Mouse (Mus musculus): ENCODE measurements around the gene Abcg8. TPM values are rescaled to one million over a fixed set of nuclear protein-coding genes. Genes with fewer than 3 reads are reported as not detected.

Gene Abcg8
- polyA plus RNA-seq, 1 experiment from 2014 or later: 0.22 TPM

- no peak overlapping the region for H3K9ac ChIP-seq
- ATAC-seq (ENCODE audit: low FRiP score): no peak
- H3K4me3 ChIP-seq: no peak overlapping the region
- H3K27me3 ChIP-seq: peaks cover 9% of the 10 kb centered on the region; the same call in 1 of the 2 replicates
- H3K4me1 ChIP-seq: peaks cover 19% of the 10 kb centered on the region
- no peaks in the 10 kb centered on the region for H3K9me3 ChIP-seq (replicated peaks)
- H3K4me2 ChIP-seq (replicated peaks): no peak overlapping the region
- H3K27ac ChIP-seq: no peak overlapping the region
- WGBS: 78% methylated on average over 5 of the region's 5 CpGs
- peaks cover 19% of the 10 kb centered on the region for H3K36me3 ChIP-seq
Observed at GRCm38 (mm10) chr17:84717416-84717815, 41.3 kb downstream of the Abcg8 start.

- no peak for ATAC-seq (ENCODE audit: low FRiP score)
- no peak overlapping the region for H3K27ac ChIP-seq
- H3K4me2 ChIP-seq (replicated peaks): no peak overlapping the region
- H3K9ac ChIP-seq: no peak overlapping the region
- no peak overlapping the region for H3K4me3 ChIP-seq
- H3K36me3 ChIP-seq: peaks cover 21% of the 10 kb centered on the region
- WGBS: 89% methylated on average over 3 of the region's 3 CpGs
- H3K27me3 ChIP-seq: peaks cover 9% of the 10 kb centered on the region; the same call in 1 of the 2 replicates
- no peaks in the 10 kb centered on the region for H3K9me3 ChIP-seq (replicated peaks)
- H3K4me1 ChIP-seq: peaks cover 22% of the 10 kb centered on the region
Observed at GRCm38 (mm10) chr17:84719105-84719504, 43.0 kb downstream of the Abcg8 start.

DNA sequence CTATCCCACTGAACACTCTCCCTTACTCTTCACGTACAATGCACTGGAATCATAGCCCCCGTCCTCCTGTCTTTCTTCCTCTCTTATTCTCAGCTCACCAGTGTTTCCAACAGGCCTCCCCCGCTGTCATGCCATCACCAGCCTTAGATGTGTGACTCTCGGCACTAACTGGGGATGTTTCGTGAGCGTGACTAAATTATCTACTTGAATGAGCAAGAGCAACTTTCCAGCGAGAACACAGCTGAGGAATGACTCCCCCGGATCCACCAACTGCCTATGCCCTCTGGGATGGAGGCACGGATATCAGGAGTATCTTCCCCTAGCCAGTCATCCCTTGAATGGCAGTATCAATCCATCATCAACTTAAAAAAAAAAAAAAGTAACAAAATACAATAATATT, 47.9 kb downstream of the Abcg8 start:
- no peaks in the 10 kb centered on the region for H3K9me3 ChIP-seq (replicated peaks)
- no peak overlapping the region for H3K9ac ChIP-seq
- ATAC-seq (ENCODE audit: low FRiP score): no peak
- H3K36me3 ChIP-seq: peaks cover 39% of the 10 kb centered on the region
- H3K27ac ChIP-seq: no peak overlapping the region
- 0 out of 2 replicates have a peak, but pooled peaks cover 3% of the 10 kb centered on the region for H3K4me1 ChIP-seq
- H3K4me3 ChIP-seq: no peak overlapping the region
- H3K27me3 ChIP-seq: no peaks in the 10 kb centered on the region
- H3K4me2 ChIP-seq (replicated peaks): no peak overlapping the region
- 61% methylated on average over 9 of the region's 9 CpGs for whole genome bisulfite sequencing

DNA sequence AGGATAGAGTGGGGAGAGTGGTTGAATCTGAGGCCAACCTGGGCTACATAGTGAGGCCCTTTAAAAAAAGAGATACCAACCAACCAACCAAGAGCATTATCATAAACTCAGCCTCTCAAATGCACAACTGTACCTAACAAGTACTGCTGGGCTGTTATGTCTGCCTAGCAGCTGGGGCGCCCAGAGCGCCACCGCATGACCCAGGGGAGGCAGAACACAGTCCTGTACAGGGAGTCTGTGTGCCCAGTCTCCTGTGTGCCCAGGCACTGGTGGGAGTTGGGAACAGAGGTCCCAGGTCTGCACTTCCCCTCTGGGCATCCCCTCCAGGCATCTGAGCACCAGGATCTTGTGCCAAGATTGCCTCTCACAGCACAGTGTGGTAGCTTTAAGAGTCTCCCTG, 49.1 kb downstream of the Abcg8 start:
- Histone ChIP-seq H3K36me3 (peaks cover 37% of the 10 kb centered on the region), H3K4me3 (no peak overlapping the region), H3K27me3 (no peaks in the 10 kb centered on the region), H3K9ac (no peak overlapping the region), H3K4me2 (replicated peaks) (no peak overlapping the region), H3K27ac (no peak overlapping the region), H3K4me1 (0 out of 2 replicates have a peak, but pooled peaks cover 3% of the 10 kb centered on the region), H3K9me3 (replicated peaks) (no peaks in the 10 kb centered on the region)
- 97% methylated on average over 3 of the region's 3 CpGs for WGBS
- no peak for ATAC-seq (ENCODE audit: low FRiP score)

DNA sequence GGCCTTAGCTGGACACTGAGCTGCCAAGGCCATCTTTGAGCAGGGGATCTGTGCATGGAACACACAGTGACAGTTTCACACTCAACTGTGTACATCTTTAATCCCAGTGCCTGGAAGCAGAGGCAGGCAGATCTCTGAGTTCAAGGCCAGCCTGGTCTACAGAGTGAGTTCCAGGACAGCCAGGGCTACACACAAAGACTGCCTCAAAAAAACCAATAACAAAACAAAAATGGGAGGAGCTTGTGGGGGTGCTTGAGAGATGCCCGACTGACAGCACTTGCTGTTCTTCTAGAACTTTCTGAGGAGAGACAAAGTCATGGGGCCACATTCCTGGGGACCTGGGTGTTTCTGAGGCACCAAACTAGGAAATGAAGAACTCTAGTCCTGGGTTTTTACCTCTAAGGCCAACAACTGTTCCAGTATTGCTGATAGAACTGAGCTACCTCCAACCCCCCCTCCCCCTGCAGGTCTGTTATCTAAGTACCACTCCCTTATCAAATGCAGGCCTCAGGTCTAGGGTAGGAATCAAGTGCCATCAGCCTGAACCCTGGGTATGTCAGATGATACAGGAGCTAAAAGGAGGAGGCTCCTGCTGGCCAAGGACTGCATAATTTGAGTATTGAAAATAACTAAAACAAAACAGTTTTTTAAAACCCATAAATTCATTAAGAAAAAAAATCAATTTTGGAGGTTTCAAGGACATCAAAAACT, 52.3 kb downstream of the Abcg8 start:
- Histone ChIP-seq H3K27ac (no peak overlapping the region), H3K36me3 (peaks cover 34% of the 10 kb centered on the region), H3K9ac (no peak overlapping the region), H3K4me3 (no peak overlapping the region), H3K4me1 (0 out of 2 replicates have a peak, but pooled peaks cover 3% of the 10 kb centered on the region), H3K9me3 (replicated peaks) (no peaks in the 10 kb centered on the region), H3K27me3 (no peaks in the 10 kb centered on the region), H3K4me2 (replicated peaks) (no peak overlapping the region)
- ATAC-seq (ENCODE audit: low FRiP score): no peak
- 88% methylated on average over 1 of the region's 1 CpGs for WGBS

DNA sequence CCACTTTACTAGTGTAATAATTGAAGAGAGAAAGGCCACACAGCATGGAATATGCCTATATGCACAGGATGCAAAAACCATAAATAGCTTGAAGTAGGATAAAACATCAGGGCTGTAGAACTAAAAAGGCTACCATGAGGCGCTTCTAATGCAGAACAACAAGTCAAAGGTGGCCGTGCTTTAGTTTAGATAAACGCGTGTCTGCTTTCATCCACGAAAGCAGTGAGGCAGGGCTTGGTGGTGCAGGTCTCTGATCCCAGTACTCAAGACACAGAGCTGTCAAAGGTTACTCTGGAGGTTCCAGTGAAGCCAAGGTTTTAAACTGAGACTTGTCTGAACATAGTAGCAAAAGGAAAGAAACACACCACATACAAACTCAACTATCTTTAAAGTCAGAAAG, 53.0 kb downstream of the Abcg8 start:
- H3K27me3 ChIP-seq: no peaks in the 10 kb centered on the region
- 89% methylated on average over 5 of the region's 5 CpGs for WGBS
- no peaks in the 10 kb centered on the region for H3K9me3 ChIP-seq (replicated peaks)
- no peak overlapping the region for H3K4me2 ChIP-seq (replicated peaks)
- H3K4me1 ChIP-seq: 0 out of 2 replicates have a peak, but pooled peaks cover under 1% of the 10 kb centered on the region
- ATAC-seq (ENCODE audit: low FRiP score): no peak
- no peak overlapping the region for H3K27ac ChIP-seq
- H3K36me3 ChIP-seq: peaks cover 34% of the 10 kb centered on the region
- no peak overlapping the region for H3K4me3 ChIP-seq
- no peak overlapping the region for H3K9ac ChIP-seq

DNA sequence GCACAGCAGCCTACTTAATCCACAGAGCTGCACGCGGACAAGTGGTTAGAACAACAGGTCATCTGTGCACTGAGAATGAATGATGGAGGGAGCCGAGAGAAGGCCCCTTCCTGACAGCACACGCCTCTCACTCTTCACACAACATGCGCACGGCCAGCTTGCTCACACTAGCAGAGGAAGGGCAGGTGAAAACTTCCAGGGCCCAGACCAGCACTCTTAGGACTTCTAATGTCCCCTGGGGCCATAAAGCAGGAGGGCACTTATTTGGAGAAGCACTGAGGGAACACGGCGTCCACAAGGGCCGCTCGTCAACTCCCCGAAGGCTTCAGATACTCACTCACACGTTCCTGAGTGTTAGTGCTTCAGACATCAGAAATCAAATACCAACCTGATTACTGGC, 55.3 kb downstream of the Abcg8 start:
- no peak overlapping the region for H3K4me2 ChIP-seq (replicated peaks)
- H3K27ac ChIP-seq: no peak overlapping the region
- H3K9ac ChIP-seq: no peak overlapping the region
- H3K9me3 ChIP-seq (replicated peaks): no peaks in the 10 kb centered on the region
- no peaks in the 10 kb centered on the region for H3K4me1 ChIP-seq
- no peak for ATAC-seq (ENCODE audit: low FRiP score)
- peaks cover 16% of the 10 kb centered on the region for H3K36me3 ChIP-seq
- H3K4me3 ChIP-seq: no peak overlapping the region
- WGBS: 90% methylated on average over 12 of the region's 12 CpGs
- no peaks in the 10 kb centered on the region for H3K27me3 ChIP-seq

GRCm38 (mm10) chr17:84732612-84733011, 56.5 kb downstream of the Abcg8 start:
- no peak overlapping the region for H3K4me3 ChIP-seq
- H3K9ac ChIP-seq: no peak overlapping the region
- H3K27me3 ChIP-seq: no peaks in the 10 kb centered on the region
- WGBS: 93% methylated on average over 8 of the region's 8 CpGs
- H3K27ac ChIP-seq: no peak overlapping the region
- no peaks in the 10 kb centered on the region for H3K9me3 ChIP-seq (replicated peaks)
- H3K4me2 ChIP-seq (replicated peaks): no peak overlapping the region
- H3K36me3 ChIP-seq: peaks cover 16% of the 10 kb centered on the region
- H3K4me1 ChIP-seq: no peaks in the 10 kb centered on the region
- no peak for ATAC-seq (ENCODE audit: low FRiP score)

DNA sequence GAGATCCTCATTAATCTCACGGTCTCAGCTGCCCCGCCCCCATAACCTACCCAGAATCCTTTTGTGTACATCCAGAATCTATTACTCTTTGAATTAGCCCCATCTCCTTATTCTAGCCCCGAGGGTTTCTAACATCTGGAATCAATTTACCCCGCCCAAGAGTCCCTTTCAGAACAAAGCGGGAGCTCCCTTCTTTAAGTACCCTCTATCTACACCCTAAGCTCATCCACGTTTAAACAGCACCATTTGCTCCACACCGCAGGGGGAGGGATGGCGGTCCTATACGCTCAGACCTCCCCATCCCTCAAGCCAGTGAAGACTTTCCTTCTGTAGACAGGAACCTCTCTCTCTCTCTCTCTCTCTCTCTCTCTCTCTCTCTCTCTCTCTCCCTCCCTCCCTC, 60.6 kb downstream of the Abcg8 start:
- H3K27ac ChIP-seq: no peak overlapping the region
- no peaks in the 10 kb centered on the region for H3K9me3 ChIP-seq (replicated peaks)
- H3K9ac ChIP-seq: no peak overlapping the region
- ATAC-seq (ENCODE audit: low FRiP score): no peak
- no peaks in the 10 kb centered on the region for H3K4me1 ChIP-seq
- H3K4me3 ChIP-seq: no peak overlapping the region
- H3K27me3 ChIP-seq: no peaks in the 10 kb centered on the region
- no peak overlapping the region for H3K4me2 ChIP-seq (replicated peaks)
- WGBS: 69% methylated on average over 9 of the region's 9 CpGs
- H3K36me3 ChIP-seq: no peaks in the 10 kb centered on the region

GRCm38 (mm10) chr17:84738073-84738797, 62.1 kb downstream of the Abcg8 start:
- H3K27me3 ChIP-seq: no peaks in the 10 kb centered on the region
- no peak overlapping the region for H3K27ac ChIP-seq
- no peaks in the 10 kb centered on the region for H3K9me3 ChIP-seq (replicated peaks)
- H3K9ac ChIP-seq: no peak overlapping the region
- no peak for ATAC-seq (ENCODE audit: low FRiP score)
- no peaks in the 10 kb centered on the region for H3K36me3 ChIP-seq
- 0 out of 2 replicates have a peak, but pooled peaks cover 2% of the 10 kb centered on the region for H3K4me1 ChIP-seq
- WGBS: 80% methylated on average over 9 of the region's 9 CpGs
- no peak overlapping the region for H3K4me2 ChIP-seq (replicated peaks)
- H3K4me3 ChIP-seq: no peak overlapping the region

DNA sequence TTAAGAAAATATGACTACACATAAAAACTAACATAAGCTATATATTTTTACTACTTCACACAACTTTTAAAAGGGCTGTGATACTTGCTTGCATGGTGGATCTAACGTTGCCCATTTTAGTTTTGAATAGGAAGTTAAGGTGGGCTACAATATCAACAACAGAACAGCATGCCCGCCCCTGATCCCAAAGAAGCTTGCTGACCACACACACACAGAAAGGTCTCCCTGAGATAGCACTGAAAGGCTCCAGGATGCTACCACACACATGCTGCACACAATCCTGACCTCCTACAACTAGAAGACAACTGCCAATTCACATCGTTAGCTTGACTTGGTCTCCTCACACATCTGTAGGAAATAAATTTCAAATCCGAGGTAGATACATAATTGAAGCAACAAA, 68.2 kb downstream of the Abcg8 start:
- Histone ChIP-seq H3K4me2 (replicated peaks) (no peak overlapping the region), H3K36me3 (peaks cover 4% of the 10 kb centered on the region; the same call in 1 of the 2 replicates), H3K4me3 (no peak overlapping the region), H3K9ac (no peak overlapping the region), H3K9me3 (replicated peaks) (no peaks in the 10 kb centered on the region), H3K4me1 (peaks cover 14% of the 10 kb centered on the region), H3K27me3 (no peaks in the 10 kb centered on the region), H3K27ac (no peak overlapping the region)
- WGBS: 66% methylated on average over 4 of the region's 4 CpGs
- ATAC-seq (ENCODE audit: low FRiP score): no peak

- Histone ChIP-seq H3K4me3 (no peak overlapping the region), H3K27ac (no peak overlapping the region), H3K27me3 (no peaks in the 10 kb centered on the region), H3K36me3 (peaks cover 4% of the 10 kb centered on the region; the same call in 1 of the 2 replicates), H3K4me1 (peaks cover 17% of the 10 kb centered on the region), H3K4me2 (replicated peaks) (no peak overlapping the region), H3K9ac (no peak overlapping the region), H3K9me3 (replicated peaks) (no peaks in the 10 kb centered on the region)
- ATAC-seq (ENCODE audit: low FRiP score): no peak
- WGBS: 53% methylated on average over 9 of the region's 9 CpGs
Observed at GRCm38 (mm10) chr17:84745001-84745400, 68.9 kb downstream of the Abcg8 start.
